Mouse (Mus musculus): Measurements from ENCODE around the gene Rnf103.
A peak's percentile ranks its signal among the peaks of the same experiment; 100 is the strongest.
"Not testable (repeated sequence)": the region's sequence is repeated elsewhere in the genome, so short reads cannot be mapped to it uniquely, and the experiment has no call there.

Gene Rnf103

DNA sequence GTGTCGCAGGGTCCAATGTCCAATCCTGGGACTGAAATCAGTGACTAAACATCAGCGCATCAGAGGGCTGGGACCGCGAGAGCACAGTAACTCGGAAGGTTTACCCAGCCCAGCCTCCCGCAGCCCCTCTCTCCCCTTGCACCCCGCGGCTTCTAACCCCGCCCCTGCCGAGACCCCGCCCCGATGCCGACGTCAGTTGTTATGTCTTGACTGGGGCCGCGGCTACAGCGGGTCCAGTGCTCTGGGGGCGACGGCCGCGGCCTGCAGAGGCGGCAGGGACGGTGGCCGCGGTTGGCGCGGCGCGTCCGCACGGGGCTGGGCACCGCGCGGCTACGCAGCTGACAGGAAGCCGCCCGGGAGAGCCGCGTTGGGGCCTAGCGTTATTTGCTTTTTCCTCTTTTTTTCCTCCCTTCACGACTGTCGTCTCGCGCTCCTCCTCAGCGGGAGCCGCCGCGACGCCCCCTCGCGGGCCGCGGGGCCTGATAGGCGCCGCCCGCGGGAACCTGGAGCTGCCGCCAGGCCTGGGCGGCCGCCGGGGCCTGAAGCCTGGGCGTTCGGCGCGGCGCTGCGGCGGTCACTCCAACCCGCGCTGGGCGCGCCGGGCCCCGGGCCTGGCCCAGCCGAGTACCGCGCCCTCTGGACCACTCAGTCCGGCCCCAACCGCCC is at the start of gene Rnf103:
Rnf103 (plus strand) TSS at position 220 of the 666 bp plus-strand sequence.
- DNase-seq (ENCODE audit: extremely low spot score, low spot score): peak; percentile 97

DNA sequence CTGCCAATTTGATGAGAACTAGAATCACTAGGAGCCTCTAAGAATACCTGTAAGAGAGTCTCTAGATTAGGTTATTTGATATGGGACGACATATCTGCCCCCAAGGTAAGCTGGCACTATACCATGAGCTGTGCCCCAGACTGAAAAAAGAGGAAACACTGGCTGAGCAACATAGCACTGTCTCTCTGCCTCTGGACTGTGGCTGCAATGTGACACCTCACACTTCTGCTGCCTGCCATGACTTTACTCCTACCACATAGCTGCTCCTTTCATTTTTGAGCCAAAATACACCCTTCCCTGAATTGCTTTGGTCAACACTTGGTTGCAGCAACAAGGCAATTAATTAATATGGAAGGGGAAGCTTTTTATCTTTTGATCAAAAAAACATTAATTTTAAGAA is 48.9 kb upstream of the Rnf103 start:
- no peak for DNase-seq (ENCODE audit: extremely low spot score, low spot score)

DNA sequence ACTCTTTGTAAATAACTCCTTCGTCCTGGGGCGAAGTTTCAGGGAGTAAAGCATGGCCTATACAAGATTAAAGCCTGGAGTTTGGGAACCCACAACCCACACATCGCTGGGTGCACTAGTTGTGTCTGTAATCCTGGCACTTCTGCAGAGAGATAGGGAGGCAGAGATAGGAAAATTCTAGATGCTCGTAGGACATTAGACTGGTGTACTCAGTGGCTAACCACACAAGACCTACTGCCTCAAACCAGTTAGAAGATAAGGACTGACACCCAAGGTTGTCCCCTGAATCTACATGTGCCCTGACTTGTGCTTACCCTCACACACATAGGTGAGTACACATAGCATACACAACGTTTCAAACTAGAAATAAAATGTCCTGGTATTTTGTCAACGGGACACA is 48.1 kb upstream of the Rnf103 start:
- no peak for DNase-seq (ENCODE audit: extremely low spot score, low spot score)

DNA sequence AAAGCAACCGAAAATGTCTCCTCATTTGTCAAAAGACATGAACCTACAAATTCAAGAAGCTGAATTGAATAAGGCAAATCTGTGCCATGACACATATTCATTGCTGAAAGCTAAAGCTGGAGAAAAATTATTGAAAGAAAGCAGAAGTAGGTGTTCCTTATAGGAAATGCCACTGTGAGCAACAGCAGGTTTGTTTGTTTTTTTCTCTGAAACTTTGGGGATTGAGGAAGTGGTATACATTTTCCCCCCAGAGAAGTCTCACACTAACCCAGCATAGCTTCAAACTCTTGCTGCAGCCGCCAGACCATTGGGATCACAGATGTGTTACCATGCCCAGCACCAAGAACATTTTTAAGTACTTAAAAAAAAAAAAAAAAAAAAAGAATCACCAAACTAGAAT is 40.9 kb upstream of the Rnf103 start:
- no peak for DNase-seq (ENCODE audit: extremely low spot score, low spot score)

DNA sequence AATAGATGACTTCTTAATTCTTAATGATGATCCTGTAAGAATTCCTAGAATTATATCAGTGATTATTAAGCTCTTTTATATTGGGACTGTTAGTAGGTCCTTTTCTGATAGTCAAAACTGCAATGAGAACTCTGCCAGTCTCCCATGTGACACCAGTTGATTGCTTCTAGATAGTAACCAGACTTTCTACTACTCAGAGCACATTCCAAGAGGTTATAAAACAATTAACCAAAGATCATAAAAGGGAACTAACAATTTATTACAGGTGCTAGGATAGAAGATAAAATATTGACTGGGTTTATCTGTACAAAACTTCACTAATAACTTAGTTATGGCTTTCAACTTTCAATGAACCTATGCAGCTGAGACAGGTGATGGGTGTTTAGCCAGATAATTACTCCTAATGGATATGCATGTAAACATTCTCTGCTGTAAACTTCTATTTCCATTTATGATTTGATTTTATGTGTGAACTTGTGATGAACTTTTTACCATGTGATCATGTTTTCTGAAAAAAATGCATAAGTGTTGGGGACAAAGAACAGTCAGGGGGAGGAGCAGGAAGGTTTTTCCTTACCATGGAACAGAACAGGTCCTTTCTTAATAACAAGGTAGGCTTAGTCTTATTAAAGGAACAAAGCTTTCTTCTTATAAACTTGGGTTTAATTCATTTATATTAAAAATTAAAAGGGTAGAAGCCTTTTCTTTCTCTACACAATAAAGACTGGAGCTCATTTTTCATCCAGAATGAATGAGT is 39.5 kb upstream of the Rnf103 start:
- not testable (repeated sequence) for DNase-seq (ENCODE audit: extremely low spot score, low spot score)

DNA sequence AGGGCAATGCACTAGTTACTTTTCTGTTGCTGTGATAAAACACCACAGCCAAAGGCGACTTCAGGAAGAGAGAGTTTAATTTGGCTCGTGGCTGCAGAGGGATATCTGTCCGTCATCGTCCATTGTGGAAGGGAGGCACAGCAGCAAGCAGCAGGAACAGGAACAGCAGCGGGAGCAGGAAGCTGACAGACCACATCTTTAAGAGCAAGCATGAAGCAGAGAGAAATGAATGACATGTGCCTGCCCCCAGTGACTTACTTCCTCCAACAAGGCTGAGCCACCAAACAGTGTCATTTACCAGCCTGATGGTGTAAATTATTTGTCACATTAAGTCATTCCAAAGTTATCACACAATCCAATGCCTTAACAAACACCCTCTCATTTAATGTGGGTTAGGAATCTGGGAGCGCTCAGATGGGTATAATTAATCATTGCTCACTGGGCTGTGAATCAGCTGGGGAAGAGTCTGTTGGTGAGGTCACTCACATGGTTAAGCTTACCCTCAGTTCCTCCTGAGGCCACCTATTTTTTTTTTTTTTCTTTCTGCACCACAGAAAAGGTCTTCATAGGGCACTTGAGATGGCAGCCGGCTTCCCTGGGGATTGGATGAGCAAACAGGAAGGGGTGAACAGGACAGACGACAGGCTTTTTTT is 35.6 kb upstream of the Rnf103 start:
- no peak for DNase-seq (ENCODE audit: extremely low spot score, low spot score)

DNA sequence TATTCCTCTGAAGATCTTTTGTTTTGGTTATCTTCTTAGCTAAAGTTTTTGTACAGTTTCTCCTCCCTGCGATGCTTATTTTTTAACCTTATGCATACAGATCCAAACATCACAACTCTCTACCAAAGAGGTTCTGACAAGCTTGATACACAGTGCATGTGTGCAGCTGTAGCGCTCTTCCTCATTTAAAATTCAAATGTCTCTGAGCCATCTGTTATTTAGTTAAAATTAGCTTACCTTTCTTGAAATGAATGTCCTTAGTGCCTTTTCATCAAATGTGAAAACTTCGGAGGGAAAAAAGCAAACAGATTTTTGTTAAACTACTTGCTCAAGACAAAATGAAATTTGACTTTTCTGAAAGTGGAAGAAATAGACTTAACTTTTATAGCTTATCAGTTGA is 28.5 kb upstream of the Rnf103 start:
- no peak for DNase-seq (ENCODE audit: extremely low spot score, low spot score)

DNA sequence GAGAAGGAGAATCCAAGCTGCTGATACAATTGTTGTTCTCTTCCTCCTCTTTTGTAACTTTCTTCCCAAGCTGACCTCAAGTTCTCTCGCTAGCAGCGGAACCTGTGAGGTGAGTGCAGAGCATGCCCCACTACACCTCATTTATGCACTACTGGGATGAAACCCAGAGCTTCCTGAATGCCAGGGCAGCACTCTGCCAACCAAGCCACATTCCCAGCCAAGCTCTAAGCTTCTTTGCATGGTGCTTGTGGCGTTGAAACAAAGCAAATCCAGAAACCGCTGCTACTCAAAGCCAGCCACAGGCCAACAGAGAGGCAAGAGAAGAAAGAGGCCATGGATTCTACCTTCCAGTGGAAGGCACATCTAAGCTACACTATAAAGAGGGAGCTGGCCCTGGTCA is 25.9 kb upstream of the Rnf103 start:
- DNase-seq (ENCODE audit: extremely low spot score, low spot score): no peak

DNA sequence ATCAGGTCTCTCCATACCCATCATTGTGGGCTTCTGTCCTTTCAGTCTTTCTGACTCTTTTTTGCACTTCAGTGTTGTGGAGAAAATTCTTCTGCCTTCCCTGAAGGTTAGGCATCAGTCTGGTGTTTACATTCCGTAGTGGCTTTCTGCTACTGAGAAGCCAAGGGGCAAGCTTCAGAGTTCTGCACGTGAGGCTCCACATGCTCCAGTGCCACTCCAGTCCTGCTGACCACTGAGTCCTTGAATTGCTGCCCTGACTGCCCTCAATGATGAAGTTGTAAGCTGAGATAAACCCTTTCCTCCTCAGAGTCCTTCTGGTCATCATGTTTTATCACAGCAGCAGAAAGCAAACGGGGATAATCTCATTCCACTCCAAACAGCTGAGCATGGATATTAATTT is 24.4 kb upstream of the Rnf103 start:
- DNase-seq (ENCODE audit: extremely low spot score, low spot score): no peak

DNA sequence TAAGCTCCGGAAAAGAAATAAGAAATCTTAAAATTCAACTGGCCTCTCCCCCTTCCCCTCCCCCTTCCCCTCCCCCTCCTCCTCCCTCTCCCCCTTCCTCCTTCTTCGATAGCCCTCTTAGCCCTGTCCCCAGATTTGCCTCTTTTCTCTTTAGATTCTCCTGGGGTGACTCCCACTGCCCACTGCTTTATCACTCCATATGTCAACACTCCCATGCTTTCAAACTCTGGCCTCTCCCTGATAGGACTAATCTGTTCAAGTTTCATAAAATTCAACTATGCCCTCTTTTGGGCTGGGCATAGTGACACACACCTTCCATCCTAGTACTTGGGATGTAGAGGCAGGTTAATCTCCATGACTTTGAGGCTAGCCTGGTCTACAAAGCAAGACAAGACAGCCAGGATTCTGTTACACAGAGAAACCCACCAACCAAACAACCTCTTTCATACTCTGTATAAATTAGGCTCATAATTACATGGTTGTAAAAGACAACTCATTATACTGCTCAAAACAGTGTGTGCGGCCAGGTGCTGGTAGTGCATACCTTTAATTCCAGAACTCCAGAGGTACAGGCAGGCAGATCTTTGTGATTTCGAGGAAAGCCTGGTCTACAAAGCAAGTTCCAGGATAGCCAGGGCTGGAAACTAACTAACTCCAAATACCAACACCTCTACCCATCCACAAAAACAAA is 21.7 kb upstream of the Rnf103 start:
- peak; percentile 5 for DNase-seq (ENCODE audit: extremely low spot score, low spot score)

DNA sequence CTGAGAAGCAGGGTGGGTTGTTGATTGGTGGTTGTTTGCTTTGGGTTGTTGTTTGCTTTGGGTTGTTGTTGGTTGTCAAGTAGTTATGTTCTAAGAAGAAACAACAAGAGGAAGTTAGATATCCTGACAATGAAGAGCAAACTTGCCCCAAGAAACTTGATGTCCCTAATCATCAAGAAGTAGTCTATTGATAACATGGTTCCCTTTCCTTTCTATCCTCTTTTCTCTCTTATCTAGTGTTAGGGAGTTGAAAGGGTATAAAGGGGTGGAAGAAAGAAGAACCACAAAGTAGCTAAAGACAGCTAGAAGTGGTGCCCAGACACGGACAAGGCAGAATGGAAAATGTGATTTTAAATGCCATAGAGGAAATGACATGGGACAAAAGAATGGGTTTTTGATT is 20.9 kb upstream of the Rnf103 start:
- DNase-seq (ENCODE audit: extremely low spot score, low spot score): no peak

DNA sequence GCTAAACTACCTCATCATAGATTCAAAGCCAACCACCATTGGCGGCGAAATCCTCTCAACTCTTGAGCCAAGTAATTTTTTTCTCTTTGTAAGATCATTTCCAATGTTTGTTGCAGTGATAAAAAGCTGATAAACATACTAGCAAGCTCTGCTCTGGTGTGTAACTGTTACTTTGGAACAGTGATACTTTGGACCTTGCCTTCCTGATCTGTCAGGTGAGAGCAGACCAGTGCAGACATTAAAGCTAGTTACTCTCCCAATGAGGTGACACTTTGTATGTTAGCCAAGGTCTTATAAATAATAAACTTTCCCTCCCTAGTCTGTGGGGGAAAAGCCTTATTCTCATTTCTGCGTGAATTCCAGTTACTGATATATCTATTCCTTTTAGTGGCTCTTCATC is 18.1 kb upstream of the Rnf103 start:
- DNase-seq (ENCODE audit: extremely low spot score, low spot score): no peak

DNA sequence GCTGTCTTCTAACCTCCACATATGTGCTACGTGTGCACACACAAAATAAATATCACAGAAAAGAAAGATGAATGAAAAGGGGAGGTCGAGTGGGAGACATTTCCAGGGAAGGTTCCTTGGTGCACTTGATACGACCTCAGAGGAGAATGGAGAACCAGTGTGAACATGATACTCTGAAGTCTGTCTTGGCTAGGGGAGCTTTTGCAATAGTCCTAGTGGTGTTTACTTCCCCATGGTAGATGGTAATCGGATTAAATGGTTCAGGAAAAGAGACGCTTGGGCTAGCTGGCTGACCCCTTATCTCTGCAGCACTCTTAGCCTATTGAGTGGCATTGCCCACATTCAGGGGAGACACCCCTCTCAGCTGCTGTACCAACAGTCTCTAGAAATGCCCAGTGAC is 16.9 kb upstream of the Rnf103 start:
- DNase-seq (ENCODE audit: extremely low spot score, low spot score): no peak

DNA sequence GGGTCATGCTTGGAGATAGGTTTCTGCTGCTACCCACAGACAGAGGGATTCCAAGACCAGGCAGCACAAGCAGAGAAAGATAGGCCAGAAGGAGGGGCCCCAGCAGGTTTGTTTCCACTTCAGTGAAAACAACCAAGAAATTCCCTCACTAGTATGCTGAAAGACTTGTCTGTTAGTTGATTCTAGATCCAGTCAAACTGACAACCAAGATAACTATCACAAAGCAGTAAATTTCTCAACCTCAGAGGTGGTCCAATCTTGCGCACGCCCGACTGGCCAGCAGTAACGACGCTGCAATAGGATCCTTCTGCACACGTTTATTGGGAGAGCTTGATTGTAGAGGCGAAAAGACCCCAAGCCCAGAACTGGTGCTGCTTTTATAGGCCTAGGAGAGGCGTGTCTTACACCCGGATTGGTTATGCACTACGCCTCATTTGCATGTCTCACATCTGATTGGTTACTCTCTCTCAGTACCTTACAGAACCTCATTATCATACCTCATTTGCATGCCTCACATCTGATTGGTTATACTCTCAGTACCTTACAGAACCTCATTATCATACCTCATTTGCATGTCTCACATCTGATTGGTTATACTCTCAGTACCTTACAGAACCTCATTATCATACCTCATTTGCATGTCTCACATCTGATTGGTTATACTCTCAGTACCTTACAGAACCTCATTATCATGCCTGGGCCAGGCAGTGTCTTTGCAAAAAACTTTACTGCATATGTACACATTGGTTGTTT is 14.7 kb upstream of the Rnf103 start:
- DNase-seq (ENCODE audit: extremely low spot score, low spot score): not testable (repeated sequence)

DNA sequence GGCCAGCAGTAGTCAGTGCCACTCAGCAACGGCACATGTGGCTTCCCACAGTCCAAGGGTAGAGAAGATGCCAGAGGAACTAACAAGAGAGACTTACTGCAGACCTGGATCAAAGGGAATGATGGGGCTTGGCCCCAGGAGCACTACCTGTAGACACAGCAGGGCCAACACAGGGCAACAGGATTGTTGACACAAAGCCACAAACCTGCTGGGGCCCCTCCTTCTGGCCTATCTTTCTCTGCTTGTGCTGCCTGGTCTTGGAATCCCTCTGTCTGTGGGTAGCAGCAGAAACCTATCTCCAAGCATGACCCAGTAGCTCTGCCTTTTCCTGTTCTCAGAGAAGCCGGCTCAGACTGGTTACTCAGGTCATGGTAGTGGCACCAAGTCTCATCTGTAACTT is 14.1 kb upstream of the Rnf103 start:
- not testable (repeated sequence) for DNase-seq (ENCODE audit: extremely low spot score, low spot score)

DNA sequence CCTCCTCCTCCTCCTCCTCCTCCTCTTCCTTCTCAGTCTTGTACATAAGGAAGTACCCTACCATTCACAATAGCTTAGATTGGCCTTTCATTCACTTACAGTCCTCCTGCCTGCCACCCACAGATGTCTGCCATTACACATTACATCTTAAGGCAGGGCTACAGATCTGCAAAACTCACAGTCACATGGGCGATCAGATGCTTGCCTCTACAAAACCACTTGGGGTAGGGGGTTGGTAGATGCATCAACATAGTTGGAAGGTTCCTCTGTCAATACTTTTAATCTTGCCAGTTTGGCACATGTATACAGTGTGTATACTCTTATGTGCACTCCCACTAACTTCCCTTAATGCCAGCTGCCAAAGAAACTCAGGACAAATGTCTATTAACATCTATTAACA is 13.6 kb upstream of the Rnf103 start:
- no peak for DNase-seq (ENCODE audit: extremely low spot score, low spot score)

DNA sequence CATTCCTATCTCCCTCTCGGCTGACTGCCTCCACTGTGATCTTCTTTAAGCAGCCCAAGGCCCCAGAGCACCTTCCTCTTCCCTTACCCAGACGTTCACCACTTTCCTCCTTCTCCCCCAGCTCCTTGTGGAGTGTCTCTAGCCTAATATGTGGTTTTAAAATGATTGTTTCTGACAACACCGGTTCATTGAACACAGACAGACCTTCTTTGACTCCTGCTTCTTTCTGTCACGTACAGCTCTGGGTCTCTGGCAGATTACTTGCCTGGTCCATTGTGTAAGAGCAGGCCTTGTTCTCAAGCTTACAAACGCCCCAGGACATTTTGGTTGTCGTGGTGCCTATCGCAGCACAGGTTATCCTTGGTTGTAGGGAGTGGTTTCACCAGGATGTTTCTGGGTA is 12.6 kb upstream of the Rnf103 start:
- no peak for DNase-seq (ENCODE audit: extremely low spot score, low spot score)

DNA sequence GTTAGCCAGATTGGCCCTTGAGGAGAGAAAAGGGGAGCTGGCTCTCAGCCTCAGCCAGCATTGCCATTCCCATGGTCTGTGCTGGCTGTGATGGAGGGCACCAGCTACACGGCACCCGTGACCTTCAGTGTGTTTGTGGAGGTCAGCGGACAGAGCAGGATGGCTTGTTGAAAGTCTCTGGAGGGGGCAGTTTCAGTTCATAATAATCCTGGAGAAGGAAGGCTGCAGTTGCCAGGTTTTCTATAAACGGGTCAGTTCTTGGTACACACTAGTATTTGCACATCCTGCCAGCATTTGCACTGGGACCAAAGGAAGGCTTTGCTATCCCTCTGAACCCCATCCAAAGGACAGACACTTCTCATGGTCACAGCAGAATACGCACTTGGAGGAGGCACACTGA is 8.4 kb upstream of the Rnf103 start:
- DNase-seq (ENCODE audit: extremely low spot score, low spot score): no peak

DNA sequence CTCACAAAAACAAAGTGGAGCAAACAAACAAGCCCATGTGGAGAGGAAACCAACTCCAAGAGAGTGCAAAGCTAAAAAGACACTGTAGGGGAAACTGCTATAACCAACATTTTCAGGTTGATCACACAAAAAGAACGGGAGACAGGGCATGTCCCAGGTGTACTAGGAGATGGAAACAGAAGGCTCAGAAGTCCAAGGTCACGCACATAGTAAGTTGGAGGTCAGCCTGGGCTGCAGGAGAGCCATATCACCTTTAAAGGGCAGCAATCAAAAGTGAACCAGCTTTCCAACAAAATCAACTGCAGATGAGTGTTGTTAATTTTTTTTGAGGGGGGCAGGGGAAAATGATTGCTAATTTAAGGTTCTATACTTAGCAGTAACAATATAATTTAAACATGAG is 7.5 kb upstream of the Rnf103 start:
- no peak for DNase-seq (ENCODE audit: extremely low spot score, low spot score)

DNA sequence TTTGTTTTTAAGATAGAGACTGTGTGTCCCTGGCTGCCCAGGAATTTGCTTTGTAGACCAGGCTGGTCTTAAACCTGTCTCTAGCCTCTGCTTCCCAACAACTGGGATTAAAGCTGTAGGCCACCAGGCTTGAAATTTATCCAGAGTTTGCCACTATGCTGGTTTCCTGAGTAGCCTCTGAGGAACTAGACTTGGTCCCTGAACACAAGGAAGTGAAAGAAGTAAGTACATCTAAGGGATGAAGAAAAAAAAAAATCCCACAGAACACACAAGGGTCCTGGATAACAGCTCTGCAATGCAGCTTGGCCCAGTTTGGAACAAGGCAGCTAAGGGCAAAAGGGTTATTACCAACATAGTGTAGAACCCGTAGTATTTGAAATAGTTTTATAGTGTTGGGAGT is 6.8 kb upstream of the Rnf103 start:
- DNase-seq (ENCODE audit: extremely low spot score, low spot score): no peak

DNA sequence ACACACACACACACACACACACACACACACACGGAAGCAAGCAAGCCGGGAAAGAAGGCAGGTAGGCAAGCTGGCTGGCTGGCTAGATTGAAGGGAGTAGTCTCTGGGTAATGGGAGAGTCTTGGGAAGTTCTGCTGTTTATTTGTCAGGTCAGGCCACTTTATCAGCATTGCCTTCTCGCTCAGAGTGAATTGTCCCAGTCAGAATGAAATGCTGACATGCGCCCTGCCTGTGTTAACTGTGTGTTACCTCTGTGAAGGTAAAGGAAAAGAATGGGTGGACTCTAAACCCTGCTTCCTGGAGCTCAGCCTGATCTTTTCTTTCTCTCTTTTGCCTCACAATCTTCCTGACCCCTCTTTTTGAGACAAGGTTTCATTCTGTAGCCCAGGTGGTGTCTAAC is 5.7 kb upstream of the Rnf103 start:
- DNase-seq (ENCODE audit: extremely low spot score, low spot score): no peak
